Mouse (Mus musculus): ENCODE data around the gene Ssh1.

DNA sequence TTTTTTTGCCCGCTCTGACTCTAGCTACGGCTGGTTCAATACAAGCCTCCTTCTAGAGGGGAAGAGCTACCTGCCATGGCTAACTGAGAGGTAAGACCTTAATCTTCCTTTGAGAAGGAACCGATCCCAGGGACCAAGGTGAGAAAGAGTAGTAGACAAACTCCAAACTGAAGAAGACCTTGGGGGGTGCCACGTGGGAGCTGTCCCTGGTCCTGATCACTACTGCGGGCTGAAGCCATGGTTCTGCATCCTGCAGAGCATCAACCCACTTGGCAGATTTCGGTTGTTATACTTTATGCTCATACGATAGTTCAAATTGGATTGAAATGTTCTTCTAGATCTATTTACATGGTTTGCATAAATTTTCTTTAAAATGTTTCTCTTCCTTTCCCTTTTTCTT lies 21.4 kb upstream of the Ssh1 start:
- TF ChIP-seq CTCF (IDR thresholded peaks at IDR 0.05; ENCODE audit: low read depth) (no peak), EP300 (IDR thresholded peaks at IDR 0.05; ENCODE audit: low read depth) (no peak)
